Mouse (Mus musculus) hindbrain, embryonic 14.5 days (tissue): ENCODE measurements around the gene Ntrk3. TPM values are rescaled to one million over a fixed set of nuclear protein-coding genes. Genes with fewer than 3 reads are reported as not detected.

ENCODE experiments used
- ATAC-seq: fragments of 200-750 bp; cut with Nextera tagmentation; 2 replicates; pipeline ENCODE4 v1.8.0; 2017; ENCODE audit warnings: moderate number of reproducible peaks, mild to moderate bottlenecking, moderate TSS enrichment, moderate library complexity; ENCODE audit not compliant: low FRiP score
- DNase-seq: peaks from one replicate; pipeline ENCODE4 v3.0.0-alpha.2; 2015; ENCODE audit warnings: low spot score
- H3K27ac ChIP-seq: fragments of 300-500 bp; sonication (generic); 2 replicates; pipeline ENCODE4 v1.5.1; 2014; ENCODE audit warnings: mild to moderate bottlenecking, moderate library complexity
- H3K27me3 ChIP-seq: fragments of 300-500 bp; sonication (generic); 2 replicates; pipeline ENCODE4 v1.6.1; 2014; ENCODE audit warnings: mild to moderate bottlenecking, low read length, mixed read lengths; ENCODE audit not compliant: control insufficient read depth, insufficient read depth
- H3K36me3 ChIP-seq: fragments of 300-500 bp; sonication (generic); replicated peaks from 2 replicates; pipeline ENCODE4 v1.6.1; 2014; ENCODE audit not compliant: control insufficient read depth, insufficient read depth
- H3K4me1 ChIP-seq: fragments of 300-500 bp; sonication (generic); replicated peaks from 2 replicates; pipeline ENCODE4 v1.6.1; 2014; ENCODE audit warnings: antibody characterized with exemption, low read length, mixed read lengths; ENCODE audit not compliant: control insufficient read depth, insufficient read depth
- H3K4me2 ChIP-seq: fragments of 300-500 bp; sonication (generic); replicated peaks from 2 replicates; pipeline ENCODE4 v1.6.1; 2014; ENCODE audit warnings: mild to moderate bottlenecking, moderate library complexity
- H3K4me3 ChIP-seq: fragments of 300-500 bp; sonication (generic); replicated peaks from 2 replicates; pipeline ENCODE4 v1.5.1; 2014; ENCODE audit warnings: mild to moderate bottlenecking, low read length
- H3K9ac ChIP-seq: fragments of 300-500 bp; sonication (generic); 2 replicates; pipeline ENCODE4 v1.6.1; 2014
- H3K9me3 ChIP-seq: fragments of 300-500 bp; sonication (generic); 2 replicates; pipeline ENCODE4 v1.6.1; 2016; ENCODE audit warnings: low read length; ENCODE audit not compliant: control insufficient read depth
- WGBS: fragments of 180-500 bp; shearing (Covaris S2); extraction: QIAGEN DNeasy Blood & Tissue Kit; methylation state at CpG from one replicate; pipeline ENCODE4 v1.1.7; 2014; 5-methylcytosine and 5-hydroxymethylcytosine counted together
- polyA plus RNA-seq: library from polyadenylated mRNA; unstranded; fragments of >200 nt; fragmentation: Nextera tagmentation; extraction: Ambion mirVana; gene quantifications from 2 replicates; pipeline ENCODE4 v1.2.1, GENCODE M21; 2014

Gene Ntrk3
- polyA plus RNA-seq, 1 experiment from 2014 or later = 25.9 TPM

DNA sequence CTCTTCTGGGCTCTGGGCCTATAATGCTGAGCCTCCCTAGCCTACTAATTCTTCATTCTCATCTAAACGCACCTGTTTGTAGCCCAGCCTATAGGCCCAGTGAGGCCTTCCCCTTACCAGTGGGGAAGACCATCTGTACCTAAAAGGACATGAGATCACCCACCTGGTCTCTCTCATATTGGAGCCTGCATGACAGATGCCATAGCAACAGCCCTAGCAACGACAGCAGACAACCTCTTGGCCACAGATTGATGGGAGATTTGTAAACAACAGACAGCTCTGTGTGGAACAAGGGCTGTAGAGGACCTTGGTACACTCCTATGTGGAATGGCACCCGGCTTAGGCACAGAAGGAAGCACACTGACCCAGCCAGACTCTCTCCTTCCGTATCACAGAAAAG lies 195.3 kb downstream of the Ntrk3 start:
- no peaks in the 10 kb centered on the region for H3K36me3 ChIP-seq
- no peak overlapping the region for H3K9ac ChIP-seq
- WGBS = 64% methylated on average over 4 of the region's 4 CpGs
- 0 out of 2 replicates have a peak, but pooled peaks have one; percentile 10 for ATAC-seq
- 0 out of 2 replicates have a peak, but pooled peaks cover 6% of the 10 kb centered on the region for H3K4me1 ChIP-seq
- H3K27me3 ChIP-seq = no peaks in the 10 kb centered on the region
- no peak overlapping the region for H3K27ac ChIP-seq
- H3K4me2 ChIP-seq = no peak overlapping the region
- no peaks in the 10 kb centered on the region for H3K9me3 ChIP-seq
- no peak for DNase-seq
- H3K4me3 ChIP-seq = no peak overlapping the region

DNA sequence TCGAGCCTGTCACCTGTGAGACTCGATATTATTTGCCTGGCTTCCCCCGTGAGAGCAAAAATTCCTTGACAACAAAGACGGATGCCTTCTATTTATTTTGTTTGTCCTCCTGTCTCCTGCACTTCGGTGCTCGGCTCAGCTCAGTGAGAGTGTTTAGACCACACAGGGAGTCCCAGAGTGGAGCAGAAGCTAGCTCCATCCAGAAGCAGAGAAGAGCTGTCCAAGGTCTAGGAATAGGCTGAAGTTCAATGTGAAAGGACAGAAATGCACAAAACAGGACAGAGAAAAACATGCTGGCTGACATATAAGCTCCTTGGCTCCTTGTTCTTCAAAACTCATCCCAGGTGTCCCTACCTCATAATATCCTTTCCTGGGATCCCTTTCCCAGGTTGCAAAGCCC lies 207.5 kb downstream of the Ntrk3 start:
- Histone ChIP-seq H3K4me2 (no peak overlapping the region), H3K4me1 (peaks cover 12% of the 10 kb centered on the region; the same call in 1 of the 2 replicates), H3K9ac (no peak overlapping the region), H3K27me3 (no peaks in the 10 kb centered on the region), H3K9me3 (no peaks in the 10 kb centered on the region), H3K36me3 (no peaks in the 10 kb centered on the region), H3K27ac (no peak overlapping the region), H3K4me3 (no peak overlapping the region)
- WGBS = 40% methylated on average over 6 of the region's 6 CpGs
- ATAC-seq (no peak), DNase-seq (no peak)

DNA sequence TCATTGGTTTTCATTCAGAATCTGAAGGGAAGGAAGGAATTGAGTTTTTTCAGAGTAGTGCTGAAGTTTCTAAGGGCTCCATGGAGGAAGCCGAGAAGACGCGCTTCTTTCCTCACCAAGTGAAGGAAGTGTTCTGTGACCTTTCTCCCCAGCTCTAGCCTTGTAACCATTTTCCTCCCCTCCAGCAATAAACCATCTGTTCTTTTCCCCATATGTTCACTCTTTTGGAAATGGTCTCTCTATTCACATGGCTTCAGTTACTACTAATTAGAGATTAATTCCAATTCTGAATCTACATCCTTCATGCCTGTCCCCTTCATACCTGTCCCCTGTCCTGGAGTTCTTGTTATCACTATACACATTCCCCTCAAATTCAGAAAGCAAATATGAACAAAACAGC lies 209.8 kb downstream of the Ntrk3 start:
- DNase-seq (no peak), ATAC-seq (no peak)
- Histone ChIP-seq H3K9ac (no peak overlapping the region), H3K9me3 (no peaks in the 10 kb centered on the region), H3K27me3 (no peaks in the 10 kb centered on the region), H3K4me1 (peaks cover 16% of the 10 kb centered on the region), H3K27ac (no peak overlapping the region), H3K36me3 (no peaks in the 10 kb centered on the region), H3K4me2 (no peak overlapping the region), H3K4me3 (no peak overlapping the region)
- WGBS = 67% methylated on average over 3 of the region's 3 CpGs

DNA sequence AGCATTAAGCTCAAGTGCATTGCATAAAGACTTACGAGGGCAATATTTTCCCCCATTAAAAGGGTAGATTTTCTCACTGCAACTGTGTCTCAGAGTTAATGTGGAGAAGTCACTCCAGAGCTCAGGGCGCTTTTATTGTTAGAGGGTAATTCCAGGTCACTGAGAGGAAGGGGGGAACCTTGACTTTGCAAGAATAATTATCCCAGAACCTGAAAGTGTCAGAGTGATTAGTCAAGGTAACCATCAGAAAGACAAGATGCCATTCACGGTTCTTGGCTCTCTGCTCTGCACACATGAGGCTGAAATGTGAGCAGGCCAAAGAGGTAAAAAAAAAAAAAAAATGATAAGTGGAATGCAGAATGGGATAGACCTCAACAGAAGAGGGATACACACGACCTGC lies 210.2 kb downstream of the Ntrk3 start:
- no peak overlapping the region for H3K4me3 ChIP-seq
- no peak overlapping the region for H3K4me2 ChIP-seq
- no peaks in the 10 kb centered on the region for H3K9me3 ChIP-seq
- no peaks in the 10 kb centered on the region for H3K27me3 ChIP-seq
- H3K4me1 ChIP-seq = peaks cover 16% of the 10 kb centered on the region
- H3K9ac ChIP-seq = no peak overlapping the region
- no peaks in the 10 kb centered on the region for H3K36me3 ChIP-seq
- ATAC-seq = no peak
- no peak overlapping the region for H3K27ac ChIP-seq
- 40% methylated on average over 4 of the region's 4 CpGs for WGBS
- DNase-seq = no peak

DNA sequence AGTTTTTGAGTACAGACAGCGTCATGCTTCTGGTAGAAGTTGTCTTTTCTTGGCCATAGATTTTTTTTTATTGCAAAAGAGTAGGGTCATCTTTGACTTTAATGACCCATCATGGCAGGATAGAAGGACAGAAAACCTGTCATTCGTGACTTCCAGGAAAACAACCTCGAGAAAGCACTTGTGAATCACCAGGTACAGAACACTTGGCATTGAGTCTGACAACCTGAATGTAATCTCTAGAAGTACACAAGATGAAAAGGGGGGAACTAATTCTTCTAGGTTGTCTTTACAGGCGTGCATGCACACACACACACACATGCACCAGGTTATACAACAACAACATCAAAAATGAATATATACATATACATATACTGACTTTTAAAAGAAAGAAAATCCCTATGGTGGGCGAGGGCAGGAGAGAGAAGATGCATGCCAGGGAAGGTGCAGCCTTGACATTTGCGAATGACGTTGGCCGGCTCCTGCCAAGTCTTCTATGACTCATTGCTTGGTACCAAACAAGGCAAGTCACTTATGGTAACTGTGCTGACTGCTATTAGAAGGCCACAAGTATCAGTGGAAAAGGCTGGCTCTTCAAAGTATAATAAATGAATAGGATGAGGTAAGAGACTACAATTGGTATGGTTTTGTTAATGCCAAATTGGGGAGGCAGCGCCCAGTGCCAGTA lies 217.4 kb downstream of the Ntrk3 start:
- H3K4me3 ChIP-seq = no peak overlapping the region
- H3K27me3 ChIP-seq = no peaks in the 10 kb centered on the region
- H3K4me2 ChIP-seq = no peak overlapping the region
- no peaks in the 10 kb centered on the region for H3K9me3 ChIP-seq
- 92% methylated on average over 9 of the region's 9 CpGs for WGBS
- no peak overlapping the region for H3K9ac ChIP-seq
- peaks cover 7% of the 10 kb centered on the region for H3K4me1 ChIP-seq
- peaks cover 14% of the 10 kb centered on the region; the same call in 1 of the 2 replicates for H3K36me3 ChIP-seq
- no peak for DNase-seq
- no peak for ATAC-seq
- H3K27ac ChIP-seq = no peak overlapping the region

DNA sequence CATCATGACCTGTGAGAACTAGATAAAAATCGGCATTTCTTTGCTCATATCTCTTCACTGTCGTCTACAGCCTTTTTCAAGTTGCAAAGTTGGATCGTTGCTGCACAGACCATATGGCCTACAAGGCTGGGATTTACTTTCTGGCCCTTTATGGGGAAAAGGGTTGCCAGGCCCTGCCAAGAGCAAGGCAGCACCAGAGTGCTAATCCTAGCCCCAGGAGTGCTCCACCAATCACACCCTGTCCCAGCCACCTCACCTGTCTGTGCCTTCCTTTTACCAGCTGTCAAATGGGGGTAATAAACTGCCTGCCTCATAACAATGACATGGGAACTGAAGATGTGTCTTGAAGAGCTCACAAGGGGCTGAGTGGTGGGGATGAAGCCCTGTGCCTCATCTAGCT lies 218.1 kb downstream of the Ntrk3 start:
- H3K27me3 ChIP-seq = no peaks in the 10 kb centered on the region
- DNase-seq (no peak), ATAC-seq (no peak)
- H3K4me1 ChIP-seq = peaks cover 7% of the 10 kb centered on the region
- 86% methylated on average over 3 of the region's 3 CpGs for WGBS
- H3K4me2 ChIP-seq = no peak overlapping the region
- no peaks in the 10 kb centered on the region for H3K9me3 ChIP-seq
- no peak overlapping the region for H3K4me3 ChIP-seq
- H3K36me3 ChIP-seq = peaks cover 21% of the 10 kb centered on the region; the same call in 1 of the 2 replicates
- H3K27ac ChIP-seq = no peak overlapping the region
- H3K9ac ChIP-seq = no peak overlapping the region

DNA sequence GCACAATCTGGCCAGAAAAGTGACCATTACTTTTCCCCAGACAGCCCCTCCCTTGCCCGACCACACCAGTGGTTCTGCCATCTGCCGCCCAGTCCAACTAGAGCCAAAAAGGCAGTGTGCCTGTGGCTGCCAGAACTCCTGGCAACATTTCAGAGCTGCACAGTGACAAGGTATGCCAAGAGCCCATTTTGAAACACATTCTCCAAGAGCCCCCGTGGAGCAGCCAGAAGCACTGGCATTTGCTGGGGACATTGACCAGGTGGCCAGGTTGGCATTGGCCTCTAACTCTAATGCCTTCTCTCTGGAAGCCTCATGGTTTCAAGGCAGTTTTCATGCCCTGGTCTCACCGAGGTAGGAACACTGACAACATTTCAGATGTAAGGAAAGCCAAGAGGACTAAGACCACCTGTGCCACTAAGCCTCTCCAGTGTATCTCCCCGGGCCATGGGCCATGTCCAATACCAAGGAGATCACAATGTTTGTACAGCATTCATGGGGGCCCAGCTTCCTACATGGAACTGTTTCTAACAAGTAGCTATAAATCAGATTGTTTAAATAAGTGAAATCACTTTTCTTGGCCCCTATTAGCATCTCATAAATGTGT lies 218.9 kb downstream of the Ntrk3 start:
- Histone ChIP-seq H3K9me3 (no peaks in the 10 kb centered on the region), H3K27me3 (no peaks in the 10 kb centered on the region), H3K4me3 (no peak overlapping the region), H3K4me2 (no peak overlapping the region), H3K4me1 (peaks cover 5% of the 10 kb centered on the region), H3K27ac (no peak overlapping the region), H3K36me3 (peaks cover 22% of the 10 kb centered on the region; the same call in 1 of the 2 replicates), H3K9ac (no peak overlapping the region)
- WGBS = 77% methylated on average over 5 of the region's 5 CpGs
- DNase-seq (peak; percentile 55), ATAC-seq (no peak)

DNA sequence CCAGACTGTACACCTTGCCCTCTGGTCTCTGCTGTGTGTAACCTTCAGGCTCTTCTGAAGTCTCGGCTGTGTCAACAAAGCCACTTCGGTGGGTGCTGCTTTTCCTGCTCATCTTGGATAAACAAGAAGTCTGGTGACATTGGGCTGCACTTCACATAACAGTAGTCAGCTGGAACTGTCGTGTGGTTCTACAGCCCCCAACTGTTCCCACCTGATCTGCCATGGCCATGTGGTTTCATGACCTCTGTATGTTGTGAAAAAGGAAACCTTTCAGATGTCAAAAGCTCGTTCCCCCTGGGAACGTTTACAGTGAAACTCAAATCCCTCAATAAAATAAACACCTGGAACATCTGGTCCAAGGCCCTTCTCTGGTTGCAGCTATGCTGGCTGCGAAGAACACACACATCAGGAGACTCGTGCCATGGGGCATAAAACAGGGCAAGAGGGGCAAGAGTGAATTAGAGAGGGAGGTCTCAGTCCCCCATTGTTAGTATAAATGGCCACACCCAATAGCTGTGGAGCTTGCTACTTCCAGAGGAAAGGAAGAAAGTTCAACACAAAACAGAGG lies 222.7 kb downstream of the Ntrk3 start:
- no peaks in the 10 kb centered on the region for H3K27me3 ChIP-seq
- DNase-seq = no peak
- no peaks in the 10 kb centered on the region for H3K9me3 ChIP-seq
- peaks cover 3% of the 10 kb centered on the region; the same call in 1 of the 2 replicates for H3K4me1 ChIP-seq
- no peak overlapping the region for H3K9ac ChIP-seq
- no peak for ATAC-seq
- no peak overlapping the region for H3K4me2 ChIP-seq
- H3K4me3 ChIP-seq = no peak overlapping the region
- 84% methylated on average over 7 of the region's 7 CpGs for WGBS
- no peak overlapping the region for H3K27ac ChIP-seq
- peaks cover 28% of the 10 kb centered on the region for H3K36me3 ChIP-seq

DNA sequence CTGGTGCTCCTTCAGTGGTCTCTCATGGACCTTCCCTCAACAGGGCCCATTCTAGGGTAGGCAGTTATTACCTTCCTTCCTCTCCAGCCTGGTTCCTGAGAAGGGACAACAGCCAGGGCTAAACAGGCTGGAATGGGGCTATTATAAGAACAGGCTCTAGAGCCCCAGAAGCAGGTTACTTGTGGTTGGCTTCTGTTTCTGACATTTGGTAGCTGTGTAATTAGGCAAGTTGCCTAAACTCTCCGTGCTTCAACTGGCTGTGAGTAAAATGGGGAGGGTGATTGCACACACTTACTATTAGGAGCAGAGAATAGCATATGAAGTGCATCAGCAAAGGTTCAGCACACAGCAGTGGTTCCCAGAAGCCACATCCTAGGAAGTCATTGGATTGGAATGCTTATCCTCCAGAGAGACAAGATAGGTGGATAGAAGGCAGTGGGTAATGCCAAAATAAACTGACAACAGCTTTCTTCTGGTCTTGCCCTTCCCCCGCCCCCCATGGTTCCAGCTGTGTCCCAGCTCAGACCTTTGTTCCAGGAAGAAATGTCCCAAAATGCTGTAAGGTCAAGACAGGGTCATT lies 230.7 kb downstream of the Ntrk3 start:
- no peaks in the 10 kb centered on the region for H3K9me3 ChIP-seq
- WGBS = 80% methylated on average over 2 of the region's 2 CpGs
- H3K4me2 ChIP-seq = no peak overlapping the region
- H3K9ac ChIP-seq = no peak overlapping the region
- no peaks in the 10 kb centered on the region for H3K27me3 ChIP-seq
- no peak for ATAC-seq
- no peak overlapping the region for H3K4me3 ChIP-seq
- H3K27ac ChIP-seq = no peak overlapping the region
- H3K4me1 ChIP-seq = no peaks in the 10 kb centered on the region
- H3K36me3 ChIP-seq = peaks cover 12% of the 10 kb centered on the region; the same call in 1 of the 2 replicates
- DNase-seq = no peak
